Mouse (Mus musculus) heart, postnatal 0 days (tissue): ENCODE measurements at regions not wholly inside any gene's neighbourhood (a gene's known extent, or its start where the extent isn't known, plus 50 kb on each side); places are given as distances from the start of the nearest gene placed in this dataset.

Experiments
- ATAC-seq: fragments of 200-750 bp; cut with Nextera tagmentation; 2 replicates; pipeline ENCODE4 v1.8.0; 2017; ENCODE audit warnings: low read depth, moderate number of reproducible peaks, moderate library complexity; ENCODE audit not compliant: insufficient read depth
- DNase-seq: peaks from one replicate; pipeline ENCODE4 v3.0.0-alpha.2; 2016; ENCODE audit warnings: low spot score
- H3K27ac ChIP-seq: fragments of 300-500 bp; sonication (generic); 2 replicates; pipeline ENCODE4 v1.5.1; 2014; ENCODE audit warnings: low read depth, mild to moderate bottlenecking
- H3K27me3 ChIP-seq: fragments of 300-500 bp; sonication (generic); 2 replicates; pipeline ENCODE4 v1.6.1; 2014; ENCODE audit warnings: low read length, mixed read lengths; ENCODE audit not compliant: control insufficient read depth, insufficient read depth
- H3K36me3 ChIP-seq: fragments of 300-500 bp; sonication (generic); replicated peaks from 2 replicates; pipeline ENCODE4 v1.6.1; 2014; ENCODE audit warnings: low read length, mixed read lengths; ENCODE audit not compliant: control insufficient read depth, insufficient read depth
- H3K4me1 ChIP-seq: fragments of 300-500 bp; sonication (generic); 2 replicates; pipeline ENCODE4 v1.6.1; 2014; ENCODE audit warnings: antibody characterized with exemption; ENCODE audit not compliant: control insufficient read depth, insufficient read depth
- H3K4me2 ChIP-seq: fragments of 300-500 bp; sonication (generic); 2 replicates; pipeline ENCODE4 v1.6.1; 2014; ENCODE audit warnings: low read depth, mild to moderate bottlenecking, low read length, moderate library complexity
- H3K4me3 ChIP-seq: fragments of 300-500 bp; sonication (generic); 2 replicates; pipeline ENCODE4 v1.5.1; 2014; ENCODE audit warnings: low read depth, low read length
- H3K9ac ChIP-seq: fragments of 300-500 bp; sonication (generic); replicated peaks from 2 replicates; pipeline ENCODE4 v1.6.1; 2014; ENCODE audit warnings: low read depth, low read length, mixed read lengths
- H3K9me3 ChIP-seq: fragments of 300-500 bp; sonication (generic); replicated peaks from 2 replicates; pipeline ENCODE4 v1.6.1; 2016; ENCODE audit warnings: low read length; ENCODE audit not compliant: control insufficient read depth
- CTCF ChIP-seq: IDR thresholded peaks from 2 replicates; pipeline ENCODE4 v1.5.1; 2016; ENCODE audit warnings: antibody characterized with exemption, control low read depth, low read depth
- EP300 ChIP-seq: IDR thresholded peaks from 2 replicates; pipeline ENCODE4 v1.6.1; 2016; ENCODE audit warnings: antibody characterized with exemption, low read depth
- WGBS: fragments of 180-500 bp; shearing (Covaris S2); extraction: QIAGEN DNeasy Blood & Tissue Kit; methylation state at CpG from one replicate; pipeline ENCODE4 v1.1.7; 2014; 5-methylcytosine and 5-hydroxymethylcytosine counted together

DNA sequence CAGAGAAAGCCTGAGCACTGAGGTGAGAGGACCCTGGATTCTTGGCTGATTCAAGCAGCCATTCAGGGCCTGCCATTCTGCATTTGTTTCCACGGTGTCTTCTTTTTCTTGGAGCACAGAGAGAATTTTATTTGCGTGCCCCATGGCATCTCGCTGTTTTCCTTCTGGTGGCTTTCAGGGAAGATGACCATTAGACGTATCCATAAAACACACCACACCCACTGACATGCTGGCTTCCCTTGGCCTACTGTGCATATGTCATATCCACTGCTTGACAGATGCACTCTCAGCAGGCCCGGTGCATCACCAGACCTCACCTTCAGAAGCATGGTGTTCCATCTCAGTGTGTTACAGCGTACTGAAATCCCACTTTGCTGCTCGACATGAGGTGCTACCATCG is 131.0 kb upstream of the Cnr1 start:
- DNase-seq, result no peak
- TF ChIP-seq CTCF, result no peak
- no peak for TF ChIP-seq EP300
- no peak overlapping the region for H3K4me3 ChIP-seq
- H3K27ac ChIP-seq, result no peak overlapping the region
- no peaks in the 10 kb centered on the region for H3K36me3 ChIP-seq
- no peak overlapping the region for H3K9ac ChIP-seq
- 82% methylated on average over 8 of the region's 8 CpGs for WGBS
- ATAC-seq, result no peak
- H3K9me3 ChIP-seq, result no peaks in the 10 kb centered on the region
- no peak overlapping the region for H3K4me2 ChIP-seq
- H3K4me1 ChIP-seq, result no peaks in the 10 kb centered on the region
- no peaks in the 10 kb centered on the region for H3K27me3 ChIP-seq

DNA sequence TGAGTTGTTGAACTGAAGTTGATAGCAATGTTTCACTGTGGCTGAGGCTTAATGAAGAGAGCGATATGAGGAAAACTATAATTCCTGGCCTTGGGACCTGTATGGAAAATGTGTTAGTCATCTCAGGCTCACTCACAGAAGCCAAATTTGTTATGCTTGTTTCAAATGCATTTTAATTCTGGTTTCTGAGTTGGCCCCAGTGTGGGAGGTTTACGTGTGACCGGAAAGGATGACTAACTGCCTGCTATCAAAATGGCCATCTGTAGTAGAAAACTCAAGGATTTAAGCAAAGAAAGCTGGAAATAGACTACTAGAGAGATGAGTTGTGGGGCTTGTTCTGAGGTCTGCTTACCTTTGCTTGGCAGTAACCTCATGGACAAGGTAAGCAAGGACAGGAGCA is 128.9 kb upstream of the Cnr1 start:
- no peaks in the 10 kb centered on the region for H3K27me3 ChIP-seq
- no peak overlapping the region for H3K4me2 ChIP-seq
- TF ChIP-seq EP300 (no peak), CTCF (no peak)
- 93% methylated on average over 3 of the region's 3 CpGs for WGBS
- H3K9ac ChIP-seq, result no peak overlapping the region
- H3K4me1 ChIP-seq, result no peaks in the 10 kb centered on the region
- no peak overlapping the region for H3K27ac ChIP-seq
- no peak overlapping the region for H3K4me3 ChIP-seq
- DNase-seq (no peak), ATAC-seq (no peak)
- H3K9me3 ChIP-seq, result no peaks in the 10 kb centered on the region
- H3K36me3 ChIP-seq, result no peaks in the 10 kb centered on the region

DNA sequence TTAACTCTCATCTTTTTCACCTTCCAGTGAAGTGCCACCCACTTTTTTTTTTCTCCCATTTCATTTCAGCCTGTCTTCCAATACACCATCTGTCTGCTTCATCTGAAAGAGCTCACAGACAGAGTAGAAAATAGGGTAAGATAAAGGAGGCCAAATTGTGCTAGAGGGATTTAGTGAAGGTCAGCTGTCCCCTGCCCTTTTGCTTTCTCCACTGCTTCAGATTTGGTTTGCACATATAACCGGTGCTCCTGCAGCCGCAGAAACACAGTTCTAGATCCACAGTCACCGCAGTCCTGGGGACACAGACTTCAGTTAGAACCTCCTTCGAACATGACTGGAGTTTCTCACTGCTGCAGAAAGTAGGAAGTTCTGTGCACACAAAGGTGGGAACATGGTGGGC is 126.4 kb upstream of the Cnr1 start:
- 85% methylated on average over 4 of the region's 4 CpGs for WGBS
- Histone ChIP-seq H3K4me3 (no peak overlapping the region), H3K4me2 (no peak overlapping the region), H3K9ac (no peak overlapping the region), H3K36me3 (no peaks in the 10 kb centered on the region), H3K27me3 (no peaks in the 10 kb centered on the region), H3K27ac (no peak overlapping the region), H3K9me3 (no peaks in the 10 kb centered on the region), H3K4me1 (no peaks in the 10 kb centered on the region)
- ATAC-seq (no peak), DNase-seq (no peak)
- TF ChIP-seq CTCF (no peak), EP300 (no peak)

DNA sequence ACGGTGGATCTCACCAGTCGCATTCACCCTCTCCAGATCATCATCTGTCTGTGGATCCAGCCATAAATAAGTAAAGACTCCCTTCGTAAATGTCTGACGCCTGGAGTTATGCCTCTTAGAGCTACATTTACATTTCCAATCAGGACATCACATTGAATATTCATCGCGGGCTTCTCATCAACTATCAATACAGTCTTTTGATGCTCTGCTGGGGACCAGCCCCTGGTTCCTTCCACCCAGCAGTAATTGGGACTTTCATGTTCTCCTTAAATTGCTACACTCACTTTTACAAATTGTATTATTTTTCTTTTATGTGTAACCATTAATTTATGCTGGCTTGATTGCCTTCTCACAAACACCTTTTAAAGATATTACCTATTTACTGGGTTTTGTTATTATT is 125.7 kb upstream of the Cnr1 start:
- DNase-seq (no peak), ATAC-seq (no peak)
- H3K4me2 ChIP-seq, result no peak overlapping the region
- H3K4me3 ChIP-seq, result no peak overlapping the region
- no peaks in the 10 kb centered on the region for H3K27me3 ChIP-seq
- 79% methylated on average over 6 of the region's 6 CpGs for WGBS
- no peaks in the 10 kb centered on the region for H3K36me3 ChIP-seq
- H3K9me3 ChIP-seq, result no peaks in the 10 kb centered on the region
- H3K4me1 ChIP-seq, result no peaks in the 10 kb centered on the region
- no peak overlapping the region for H3K9ac ChIP-seq
- TF ChIP-seq CTCF (no peak), EP300 (no peak)
- H3K27ac ChIP-seq, result no peak overlapping the region

DNA sequence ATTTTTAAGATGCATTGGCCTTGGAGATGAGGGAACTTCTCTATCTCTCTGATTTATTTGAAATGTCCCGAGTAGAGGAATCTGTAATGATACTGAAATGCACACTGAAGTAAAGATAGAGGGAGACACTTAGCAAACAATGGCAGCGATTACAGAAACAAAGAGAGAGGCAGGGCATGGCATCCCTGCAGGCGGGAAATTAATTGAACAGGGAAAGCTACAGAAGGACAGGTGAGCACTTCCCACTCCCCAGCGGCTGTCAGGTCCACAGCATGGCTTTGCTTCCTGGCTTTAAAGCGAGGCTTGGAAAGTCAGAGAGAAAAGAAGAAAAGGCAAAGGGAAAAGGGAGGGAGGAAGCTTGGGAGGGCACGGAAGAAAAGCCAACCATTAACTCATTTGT is 125.3 kb upstream of the Cnr1 start:
- H3K27ac ChIP-seq, result no peak overlapping the region
- ATAC-seq (no peak), DNase-seq (no peak)
- H3K4me1 ChIP-seq, result no peaks in the 10 kb centered on the region
- TF ChIP-seq CTCF, result no peak
- TF ChIP-seq EP300, result no peak
- no peaks in the 10 kb centered on the region for H3K36me3 ChIP-seq
- no peak overlapping the region for H3K4me3 ChIP-seq
- WGBS, result 43% methylated on average over 6 of the region's 6 CpGs
- H3K9me3 ChIP-seq, result no peaks in the 10 kb centered on the region
- H3K4me2 ChIP-seq, result no peak overlapping the region
- no peaks in the 10 kb centered on the region for H3K27me3 ChIP-seq
- H3K9ac ChIP-seq, result no peak overlapping the region

DNA sequence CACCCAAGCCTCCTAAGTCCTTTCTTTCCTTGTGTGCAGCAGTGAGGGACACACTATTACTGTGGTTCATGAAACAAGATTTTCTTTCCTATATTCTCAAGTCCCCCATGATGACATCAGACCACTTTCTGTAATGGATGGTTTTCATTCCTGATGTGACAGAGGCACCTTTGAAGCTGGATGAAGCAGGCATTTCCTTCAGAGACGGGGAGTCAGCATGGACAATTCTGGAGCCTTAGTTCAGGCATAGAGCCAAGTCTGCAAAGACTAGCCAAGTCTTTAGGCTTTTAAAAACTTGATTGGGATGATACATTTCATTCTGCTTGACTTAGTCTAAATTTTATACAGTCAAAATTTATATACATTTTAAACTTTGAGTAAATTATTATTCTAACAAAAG is 124.6 kb upstream of the Cnr1 start:
- no peak overlapping the region for H3K4me2 ChIP-seq
- ATAC-seq, result no peak
- H3K9ac ChIP-seq, result no peak overlapping the region
- WGBS, result 34% methylated on average over 1 of the region's 1 CpGs
- no peak overlapping the region for H3K4me3 ChIP-seq
- H3K9me3 ChIP-seq, result no peaks in the 10 kb centered on the region
- H3K4me1 ChIP-seq, result no peaks in the 10 kb centered on the region
- no peak for DNase-seq
- H3K27me3 ChIP-seq, result no peaks in the 10 kb centered on the region
- TF ChIP-seq EP300 (no peak), CTCF (no peak)
- H3K27ac ChIP-seq, result no peak overlapping the region
- H3K36me3 ChIP-seq, result no peaks in the 10 kb centered on the region
